8 mouse cellular contexts compared by ENCODE assay signal in genomic region chr4:129672083-129672877, GRCm38 (mm10). TPM values are rescaled to one million over a fixed set of nuclear protein-coding genes. Genes with fewer than 3 reads are reported as not detected.
DNase-seq lines count a peak whose midpoint lies in the region; ATAC-seq and TF ChIP-seq lines count a peak whose summit lies in the region.

Gene Kpna6, minus strand, starts transcription at chr4:129672767.

- peak within 1 kb of the TSS; percentile 40 for H3K27ac ChIP-seq in ES-E14 (ENCODE audit: insufficient read depth, low read depth, low read length, poor library complexity, severe bottlenecking)
- H3K27ac ChIP-seq in forebrain, embryonic 16.5 days (ENCODE audit: low read length), result peak within 1 kb of the TSS; percentile 75
- peak within 1 kb of the TSS; percentile 97 for H3K27ac ChIP-seq in layer of hippocampus, adult 2 months
- H3K27ac ChIP-seq in lung, embryonic 14.5 days (ENCODE audit: low read depth), result peak within 1 kb of the TSS; percentile 94
- peak within 1 kb of the TSS; percentile 57 for H3K27ac ChIP-seq in olfactory bulb, adult 2 months (ENCODE audit: insufficient read depth, low read depth, low read length)
- H3K27ac ChIP-seq in thymus, adult 2 months (ENCODE audit: control insufficient read depth, insufficient read depth, low read length), result no peak within 1 kb of the TSS

- in situ Hi-C loops in ES-E14 (cut with MboI; ENCODE audit: low sequenced_read_pairs in 2 of 2, unreplicated experiment in 2 of 2), result no loop called here

- peak within 1 kb of the TSS; percentile 95 for H3K9ac ChIP-seq in ES-E14 (ENCODE audit: insufficient read depth, low read depth, low read length, poor library complexity, severe bottlenecking)
- peak within 1 kb of the TSS; percentile 85 for H3K9ac ChIP-seq in forebrain, embryonic 16.5 days (replicated peaks; ENCODE audit: low read depth, low read length)
- H3K9ac ChIP-seq in lung, embryonic 14.5 days, result peak within 1 kb of the TSS; percentile 96

- TF ChIP-seq CTCF in layer of hippocampus, adult 2 months (conservative IDR thresholded peaks at IDR 0.05), result 0 out of 2 replicates have a peak, but pooled peaks have one; percentile 22
- no peak for TF ChIP-seq CTCF in lung, embryonic 14.5 days (IDR thresholded peaks at IDR 0.05; ENCODE audit: low read depth)
- TF ChIP-seq CTCF in olfactory bulb, adult 2 months (IDR thresholded peaks at IDR 0.05; ENCODE audit: insufficient read depth, low read depth, low read length), result no peak
- TF ChIP-seq CTCF in thymus, adult 2 months (IDR thresholded peaks at IDR 0.05; ENCODE audit: borderline replicate concordance, control insufficient read depth, extremely low read depth, insufficient read depth, low read length, poor library complexity), result peak; percentile 29; the same call in 1 of the 2 replicates

- peaks cover 2% of the 10 kb centered on the region; the same call in 1 of the 2 replicates for H3K36me3 ChIP-seq in ES-E14 (ENCODE audit: control insufficient read depth, insufficient read depth, low read length, poor library complexity, severe bottlenecking)
- peaks cover 9% of the 10 kb centered on the region; the same call in 1 of the 2 replicates for H3K36me3 ChIP-seq in forebrain, embryonic 16.5 days (ENCODE audit: control insufficient read depth, insufficient read depth)
- peaks cover 26% of the 10 kb centered on the region for H3K36me3 ChIP-seq in lung, embryonic 14.5 days (ENCODE audit: insufficient read depth)
- no peaks in the 10 kb centered on the region for H3K36me3 ChIP-seq in thymus, adult 2 months (ENCODE audit: control insufficient read depth, insufficient read depth, low read length)

- under 1% methylated on average over 63 of the region's 65 CpGs for WGBS in forebrain, embryonic 16.5 days
- under 1% methylated on average over 61 of the region's 65 CpGs for WGBS in lung, embryonic 14.5 days
- WGBS in olfactory bulb, adult 2 months, result under 1% methylated on average over 65 of the region's 65 CpGs
- WGBS in thymus, adult 2 months, result under 1% methylated on average over 65 of the region's 65 CpGs

- no peaks in the 10 kb centered on the region for H3K27me3 ChIP-seq in forebrain, embryonic 16.5 days (replicated peaks; ENCODE audit: control insufficient read depth, insufficient read depth, low read length)
- H3K27me3 ChIP-seq in lung, embryonic 14.5 days (ENCODE audit: insufficient read depth, low read length), result no peaks in the 10 kb centered on the region
- no peaks in the 10 kb centered on the region for H3K27me3 ChIP-seq in thymus, adult 2 months (ENCODE audit: control insufficient read depth, insufficient read depth, low read length)

- intact Hi-C loops in heart, postnatal 36 days (cut with DNase I), result loop anchor here (1.0 kb wide), 1 partner anchor 24 kb away; the partner anchor contains the start of gene Tmem39b

- DNase-seq in ES-E14 (ENCODE audit: low read depth, low spot score), result peak; percentile 86
- DNase-seq in cerebellum, adult 11-12 months, result peak; percentile 86
- DNase-seq in heart, postnatal 36 days, result peak; percentile 94 to 95
- peak; percentile 92 for DNase-seq in layer of hippocampus, adult 2 months (ENCODE audit: low spot score in 2 of 2)
- DNase-seq in lung, embryonic 14.5 days, result peak; percentile 96
- DNase-seq in thymus, adult 2 months, result peak; percentile 86

- peak; percentile 62 for TF ChIP-seq POLR2A in olfactory bulb, adult 2 months (IDR thresholded peaks at IDR 0.05; ENCODE audit: insufficient read depth, low read depth, low read length)
- 0 out of 2 replicates have a peak, but pooled peaks have one; percentile 18 for TF ChIP-seq POLR2A in thymus, adult 2 months (IDR thresholded peaks at IDR 0.05; ENCODE audit: control insufficient read depth, extremely low read depth, insufficient read depth, low read length, poor library complexity)

- peak within 1 kb of the TSS; percentile 84 to 99 for H3K4me3 ChIP-seq in ES-E14 (ENCODE audit: insufficient read depth in 1 of 2, low read depth in 1 of 2, low read length in 2 of 2, poor library complexity in 1 of 2, severe bottlenecking in 1 of 2)
- H3K4me3 ChIP-seq in forebrain, embryonic 16.5 days (replicated peaks; ENCODE audit: low read length), result peak within 1 kb of the TSS; percentile 96
- peak within 1 kb of the TSS; percentile 92 for H3K4me3 ChIP-seq in layer of hippocampus, adult 2 months
- peak within 1 kb of the TSS; percentile 87 for H3K4me3 ChIP-seq in lung, embryonic 14.5 days (ENCODE audit: low read depth, low read length)
- H3K4me3 ChIP-seq in olfactory bulb, adult 2 months (ENCODE audit: insufficient read depth, low read depth, low read length), result peak within 1 kb of the TSS; percentile 63
- peak within 1 kb of the TSS; percentile 93 for H3K4me3 ChIP-seq in thymus, adult 2 months (ENCODE audit: control insufficient read depth, insufficient read depth, low read length)

- ATAC-seq in forebrain, embryonic 16.5 days, result peak; percentile 92
- ATAC-seq in lung, embryonic 14.5 days (ENCODE audit: insufficient read depth), result peak; percentile 90

- H3K4me1 ChIP-seq in ES-E14 (ENCODE audit: control insufficient read depth in 2 of 2, insufficient read depth in 2 of 2, low read length in 2 of 2, poor library complexity in 1 of 2), result 0 out of 4 replicates have a peak, but pooled peaks cover 0 to 1% of the 10 kb centered on the region in 2 experiments
- peaks cover 17% of the 10 kb centered on the region for H3K4me1 ChIP-seq in forebrain, embryonic 16.5 days (replicated peaks; ENCODE audit: control insufficient read depth, insufficient read depth, low read length)
- peaks cover 7% of the 10 kb centered on the region for H3K4me1 ChIP-seq in lung, embryonic 14.5 days (ENCODE audit: insufficient read depth)
- H3K4me1 ChIP-seq in olfactory bulb, adult 2 months (ENCODE audit: control insufficient read depth, insufficient read depth, low read length), result no peaks in the 10 kb centered on the region
- H3K4me1 ChIP-seq in thymus, adult 2 months (replicated peaks; ENCODE audit: control insufficient read depth, insufficient read depth, low read length), result peaks cover 5% of the 10 kb centered on the region

- peak within 1 kb of the TSS; percentile 99 for H3K4me2 ChIP-seq in forebrain, embryonic 16.5 days (ENCODE audit: low read length)
- H3K4me2 ChIP-seq in lung, embryonic 14.5 days, result peak within 1 kb of the TSS; percentile 91

- H3K9me3 ChIP-seq in ES-E14 (ENCODE audit: control insufficient read depth, insufficient read depth, low read depth, low read length), result no peaks in the 10 kb centered on the region
- no peaks in the 10 kb centered on the region for H3K9me3 ChIP-seq in forebrain, embryonic 16.5 days (ENCODE audit: control insufficient read depth, low read length)
- no peaks in the 10 kb centered on the region for H3K9me3 ChIP-seq in lung, embryonic 14.5 days (ENCODE audit: low read depth, low read length)

TF ChIP-seq in ES-E14, 5 proteins besides CTCF, POLR2A, EP300 and RAD21:
- TF ChIP-seq CHD2 (IDR thresholded peaks at IDR 0.05; ENCODE audit: low read depth, low read length) (no peak), HCFC1 (IDR thresholded peaks at IDR 0.05; ENCODE audit: borderline replicate concordance, insufficient read depth, low read length) (peak; percentile 74; the same call in 1 of the 2 replicates)

RNA-seq across cellular contexts. Expression of gene Kpna6, which starts in this region (rescaled TPM):
- total RNA-seq in ES-E14 (2012; rRNA removed), result 29.4 and 39.4 TPM in 2 replicates
- polyA plus RNA-seq in forebrain, embryonic 16.5 days (2015; fragmentation: Nextera tagmentation; extraction: Ambion mirVana), result 16.4 and 17.9 TPM in 2 replicates
- 10 to 100 TPM; 63.3 to 73.1 TPM for total RNA-seq in heart, postnatal 36 days (2021)
- total RNA-seq in layer of hippocampus, adult 2 months (2021), result 10 to 100 TPM; 88.7 to 97.9 TPM
- polyA plus RNA-seq in lung, embryonic 14.5 days (2014; fragmentation: Nextera tagmentation; extraction: Ambion mirVana), result 12.3 and 14.9 TPM in 2 replicates
- not detected in 2 replicates for polyA plus RNA-seq in olfactory bulb, adult 2 months (2012; ENCODE audit: insufficient read depth, insufficient read length, low replicate concordance, missing spikeins)
- 32.5 and 34.2 TPM in 2 replicates for polyA plus RNA-seq in thymus, adult 2 months (2012; rRNA removed)

Comparison
In these comparisons a context has a peak if more than half of its experiments do, and no peak if none do; other contexts are left out.
1. CTCF ChIP-seq: peak in layer of hippocampus, adult 2 months (single experiment) and thymus, adult 2 months (single experiment); none in lung, embryonic 14.5 days (single experiment) and olfactory bulb, adult 2 months (single experiment).
2. Peak in every context shown above with its lines, with median percentiles within 50 percentile points of each other: DNase-seq, H3K4me3 ChIP-seq and H3K9ac ChIP-seq.